Mouse (Mus musculus): ENCODE results near the gene Egflam.

Gene Egflam

GRCm38 (mm10) chr15:7397818-7398608, at the start of gene Egflam:
TSS of gene Egflam (minus strand) at chr15:7398395.
- DNase-seq (ENCODE audit: low read depth) = no peak

GRCm38 (mm10) chr15:7443396-7444315, 45.5 kb upstream of the Egflam start:
- DNase-seq (ENCODE audit: low read depth) = no peak

GRCm38 (mm10) chr15:7442148-7443100, 44.2 kb upstream of the Egflam start:
- no peak for DNase-seq (ENCODE audit: low read depth)

- no peak for DNase-seq (ENCODE audit: low read depth)
These were observed 26.1 kb upstream of the Egflam start for GRCm38 (mm10) chr15:7424282-7424681.

- DNase-seq (ENCODE audit: low read depth) = no peak
These were observed 6.3 kb upstream of the Egflam start for GRCm38 (mm10) chr15:7404521-7404920.

GRCm38 (mm10) chr15:7398609-7399540, 680 bp upstream of the Egflam start:
- no peak for DNase-seq (ENCODE audit: low read depth)

- DNase-seq (ENCODE audit: low read depth) = no peak
These were observed 763 bp downstream of the Egflam start for GRCm38 (mm10) chr15:7397446-7397817.

- DNase-seq (ENCODE audit: low read depth) = no peak
These were observed 14.8 kb downstream of the Egflam start for GRCm38 (mm10) chr15:7383349-7383748.

GRCm38 (mm10) chr15:7382457-7382856, 15.7 kb downstream of the Egflam start:
- DNase-seq (ENCODE audit: low read depth) = no peak

GRCm38 (mm10) chr15:7352635-7353051, 45.6 kb downstream of the Egflam start:
- DNase-seq (ENCODE audit: low read depth) = no peak

- DNase-seq (ENCODE audit: low read depth) = no peak
These were observed 57.4 kb downstream of the Egflam start for GRCm38 (mm10) chr15:7340703-7341309.

- no peak for DNase-seq (ENCODE audit: low read depth)
These were observed 63.5 kb downstream of the Egflam start for GRCm38 (mm10) chr15:7334517-7335298.

GRCm38 (mm10) chr15:7332875-7333274, 65.3 kb downstream of the Egflam start:
- no peak for DNase-seq (ENCODE audit: low read depth)

- no peak for DNase-seq (ENCODE audit: low read depth)
These were observed 75.4 kb downstream of the Egflam start for GRCm38 (mm10) chr15:7322599-7323311.

- no peak for DNase-seq (ENCODE audit: low read depth)
These were observed 77.3 kb downstream of the Egflam start for GRCm38 (mm10) chr15:7320901-7321300.

GRCm38 (mm10) chr15:7315539-7315938, 82.7 kb downstream of the Egflam start:
- no peak for DNase-seq (ENCODE audit: low read depth)

GRCm38 (mm10) chr15:7308711-7309110, 89.5 kb downstream of the Egflam start:
- DNase-seq (ENCODE audit: low read depth) = no peak

- no peak for DNase-seq (ENCODE audit: low read depth)
These were observed 98.3 kb downstream of the Egflam start for GRCm38 (mm10) chr15:7299892-7300291.

- DNase-seq (ENCODE audit: low read depth) = no peak
These were observed 103.0 kb downstream of the Egflam start for GRCm38 (mm10) chr15:7295199-7295598.

All from c-Kit-positive CD71-negative TER-119-negative erythroid progenitor cells, embryonic 14.5 days (primary cell).